Mouse (Mus musculus) bone marrow, adult 2 months (tissue): ENCODE results near the gene Proser2.

ENCODE experiments used
- CTCF ChIP-seq: fragments of 200-500 bp; IDR thresholded peaks from 2 replicates; pipeline ENCODE4 v1.5.1; 2011; ENCODE audit warnings: low read length, control low read depth; ENCODE audit not compliant: control insufficient read depth, insufficient read depth
- POLR2A ChIP-seq: fragments of 200-500 bp; IDR thresholded peaks from 2 replicates; pipeline ENCODE4 v1.6.1; 2011; ENCODE audit warnings: low read depth, mild to moderate bottlenecking, control low read depth, low read length, borderline replicate concordance; ENCODE audit not compliant: control insufficient read depth

DNA sequence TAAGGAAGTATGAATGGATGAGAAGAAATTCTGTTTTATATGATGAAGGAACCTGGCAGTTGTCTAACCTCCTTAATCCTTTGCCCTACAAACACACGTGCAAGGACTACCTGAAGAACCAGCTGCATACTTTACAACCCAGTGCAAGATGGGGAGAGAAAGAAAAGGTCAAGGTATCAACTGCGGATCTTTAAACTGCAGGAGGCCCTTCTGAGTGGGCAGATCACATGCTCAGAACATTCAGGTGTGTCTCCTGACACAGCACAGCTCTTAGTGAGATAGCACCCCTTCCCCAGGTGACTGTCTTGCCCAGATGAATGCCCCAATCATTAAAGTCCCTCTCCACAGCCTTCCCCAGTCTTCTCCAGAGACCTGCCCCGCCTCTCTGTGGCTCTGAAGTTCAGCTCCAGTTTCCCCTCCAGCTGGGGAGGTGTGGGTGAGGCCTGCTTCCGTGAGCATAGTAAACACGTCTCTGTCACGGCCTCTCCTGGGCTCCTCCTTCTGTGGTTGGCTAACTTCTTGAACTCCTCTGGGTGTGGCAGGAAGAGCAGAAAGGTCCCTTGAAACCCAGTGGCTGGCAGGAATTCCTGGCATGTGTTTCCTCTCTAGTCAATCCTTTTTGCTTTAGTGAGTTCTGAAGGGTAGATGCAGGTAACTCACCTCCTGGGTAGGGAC, 32.5 kb upstream of the Proser2 start:
- TF ChIP-seq CTCF (no peak), POLR2A (no peak)
